Mouse (Mus musculus) 3134 (cell line): ENCODE data around the gene B3gnt6.

Experiments used
- DNase-seq: peaks from one replicate; pipeline ENCODE4 v3.0.0-alpha.2; 2011; ENCODE audit warnings: low spot score; ENCODE audit not compliant: insufficient read length; ENCODE audit errors: extremely low read depth

B3gnt6 gene

DNA sequence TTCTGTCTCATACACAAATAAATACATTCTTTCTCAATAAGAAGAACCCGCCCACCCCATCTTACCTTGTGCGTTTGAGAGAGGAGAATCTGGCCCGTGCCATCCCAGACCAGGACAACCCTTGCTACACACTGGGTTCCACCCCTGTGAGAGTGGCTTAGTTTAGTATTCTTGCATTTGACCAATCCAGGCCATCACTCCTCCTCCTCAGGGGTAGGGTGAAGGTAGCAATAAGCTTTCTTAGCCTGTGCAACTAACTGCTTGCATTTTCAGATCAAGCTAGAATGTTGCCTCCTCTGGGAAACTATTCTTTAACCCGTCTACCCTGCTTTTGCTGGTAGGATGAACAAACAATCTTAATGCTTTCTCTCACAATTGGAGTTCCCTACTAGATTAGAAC, at the start of gene B3gnt6:
TSS of gene B3gnt6 (minus strand) at position 101 of the 400 bp plus-strand sequence.
- no peak for DNase-seq

GRCm38 (mm10) chr7:98236686-98237359, 37.5 kb upstream of the B3gnt6 start:
- no peak for DNase-seq

DNA sequence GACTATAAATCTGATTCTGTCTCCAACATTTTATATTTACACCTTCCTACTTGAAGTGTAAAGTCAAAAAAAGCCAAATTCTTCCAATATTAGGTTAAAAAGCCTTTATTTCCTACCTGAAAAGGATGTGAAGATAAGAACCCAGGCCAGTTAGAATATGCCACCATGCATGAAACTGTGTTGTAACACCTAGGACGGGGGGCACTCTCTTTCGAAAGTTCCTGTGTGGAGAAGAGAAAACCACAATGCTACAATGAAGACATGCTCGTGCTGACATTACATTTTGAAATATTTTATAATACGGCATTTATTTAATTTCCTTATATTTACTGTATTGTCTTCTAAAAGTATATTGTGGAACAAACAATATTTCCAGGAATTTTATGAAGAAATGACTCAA, 24.5 kb upstream of the B3gnt6 start:
- no peak for DNase-seq

DNA sequence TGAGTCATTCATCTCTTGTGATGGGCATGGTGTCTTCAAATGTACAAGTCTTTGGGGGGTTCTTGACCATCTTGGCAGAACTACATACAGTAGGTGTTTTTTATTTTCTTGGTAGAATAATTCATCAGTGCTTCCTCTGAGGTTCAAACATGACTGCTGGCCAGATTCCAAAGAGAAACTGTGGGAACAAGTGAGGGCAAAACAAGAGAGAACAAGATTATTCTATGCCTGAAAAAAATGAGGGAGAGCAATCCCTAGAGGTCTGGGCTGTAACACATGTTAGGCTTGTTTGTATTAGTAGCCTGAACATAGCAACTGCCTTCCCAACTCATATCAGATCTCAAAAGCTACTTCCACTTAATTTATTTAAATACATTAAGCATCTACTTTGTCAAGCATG, 17.4 kb upstream of the B3gnt6 start:
- no peak for DNase-seq

DNA sequence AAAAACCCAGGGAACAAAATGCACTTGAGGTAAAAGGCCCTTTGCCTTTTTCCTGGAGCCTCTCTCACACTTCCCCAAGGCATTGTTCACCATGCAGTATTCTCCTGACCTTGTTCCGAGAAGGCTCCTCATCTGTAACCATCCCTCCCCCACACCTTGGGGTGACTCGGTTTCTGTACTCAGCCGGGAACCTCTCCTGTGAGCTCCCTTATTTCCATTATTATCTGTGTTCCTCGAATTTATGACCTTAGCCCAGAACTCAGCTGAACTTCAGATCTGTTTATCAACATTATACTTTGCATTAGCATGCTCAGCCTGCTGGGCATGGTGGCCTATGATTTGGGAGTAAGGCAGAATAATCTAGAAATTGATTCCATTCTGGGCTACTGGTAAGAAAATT, 3.7 kb upstream of the B3gnt6 start:
- no peak for DNase-seq

DNA sequence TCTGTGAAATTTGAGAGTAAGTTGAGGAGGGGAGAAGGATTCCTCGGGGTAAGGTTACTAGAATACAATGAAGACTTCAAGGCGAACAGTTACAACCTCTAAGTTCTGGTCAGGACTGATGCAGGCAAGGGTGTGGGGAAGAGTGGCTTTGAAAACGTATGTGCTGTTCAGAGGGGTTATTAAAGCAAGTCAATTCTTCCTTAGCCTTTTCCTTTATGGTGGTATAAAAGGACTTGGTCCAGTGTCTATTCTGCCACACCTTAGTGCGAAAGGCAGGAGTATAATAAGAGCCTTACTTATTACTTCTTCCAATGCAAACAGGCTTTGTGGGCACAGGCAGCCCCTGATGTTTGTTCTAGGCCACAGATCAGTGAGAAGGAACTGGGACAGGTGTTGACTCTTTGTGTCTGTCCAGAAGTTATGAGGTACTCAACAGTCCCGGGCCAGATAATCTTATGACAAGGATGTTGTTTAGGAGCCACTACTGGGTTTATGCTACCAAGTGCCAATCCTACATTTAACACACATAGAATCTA, 2.3 kb upstream of the B3gnt6 start:
- no peak for DNase-seq

- no peak for DNase-seq
Measured at GRCm38 (mm10) chr7:98200396-98200795, 1.1 kb upstream of the B3gnt6 start.

DNA sequence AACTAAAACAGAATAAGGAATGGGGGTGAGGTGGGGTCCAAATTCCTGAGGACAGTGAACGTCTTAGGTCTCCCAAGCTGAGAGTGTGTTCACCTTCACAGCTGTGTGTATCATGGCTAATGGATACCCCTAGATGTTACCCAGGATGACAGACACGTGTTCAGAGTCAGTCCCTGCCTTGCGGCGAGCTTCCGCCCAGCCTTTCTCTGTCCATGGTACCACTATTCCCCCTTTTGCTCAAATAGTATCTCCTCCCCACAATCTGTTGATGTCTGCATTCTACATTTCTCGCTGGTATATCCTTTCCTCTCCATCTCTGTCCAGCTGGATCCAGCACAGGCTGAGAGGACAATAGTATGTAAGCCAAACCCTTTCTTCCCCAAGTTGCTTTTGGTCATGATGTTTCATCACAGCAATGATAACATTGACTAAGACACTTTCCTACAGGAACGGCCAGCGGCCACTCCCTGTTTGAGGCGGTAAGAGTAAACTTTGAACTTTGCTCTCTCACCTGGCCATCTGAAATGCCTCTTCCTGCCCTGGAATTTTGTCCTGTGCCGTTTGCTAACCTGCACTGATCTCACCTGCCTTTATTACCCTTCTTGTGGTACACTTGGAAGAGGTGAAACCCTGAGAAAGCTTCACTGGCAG, 4.0 kb downstream of the B3gnt6 start:
- no peak for DNase-seq

GRCm38 (mm10) chr7:98194026-98194792, 5.1 kb downstream of the B3gnt6 start:
- no peak for DNase-seq

DNA sequence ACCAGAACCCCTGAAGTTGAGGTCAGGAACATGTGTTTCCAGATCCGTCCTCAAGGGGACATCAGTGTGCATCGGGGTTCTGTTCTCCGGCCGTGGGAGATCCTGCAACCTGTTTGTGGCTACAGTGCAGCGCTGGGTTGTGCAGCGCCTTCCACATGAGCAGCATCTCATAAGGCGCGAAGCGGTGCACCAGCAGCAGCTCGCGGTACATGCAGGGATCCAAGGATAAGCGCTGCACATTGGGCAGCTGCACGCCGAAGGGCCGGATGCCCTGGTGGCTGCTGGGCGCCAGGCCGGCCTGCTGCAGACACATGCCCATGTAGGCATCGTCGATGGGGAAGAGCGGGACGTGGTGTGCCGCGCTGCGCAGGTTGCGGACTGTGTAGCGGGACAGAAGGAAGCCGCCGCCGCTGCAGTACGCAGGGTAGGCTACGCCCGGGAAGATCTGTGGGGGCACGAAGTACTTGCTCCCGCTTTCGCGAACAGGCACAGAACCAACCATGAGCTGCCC, 5.7 kb downstream of the B3gnt6 start:
- no peak for DNase-seq

GRCm38 (mm10) chr7:98191571-98192250, 7.6 kb downstream of the B3gnt6 start:
- peak; percentile 49 for DNase-seq

DNA sequence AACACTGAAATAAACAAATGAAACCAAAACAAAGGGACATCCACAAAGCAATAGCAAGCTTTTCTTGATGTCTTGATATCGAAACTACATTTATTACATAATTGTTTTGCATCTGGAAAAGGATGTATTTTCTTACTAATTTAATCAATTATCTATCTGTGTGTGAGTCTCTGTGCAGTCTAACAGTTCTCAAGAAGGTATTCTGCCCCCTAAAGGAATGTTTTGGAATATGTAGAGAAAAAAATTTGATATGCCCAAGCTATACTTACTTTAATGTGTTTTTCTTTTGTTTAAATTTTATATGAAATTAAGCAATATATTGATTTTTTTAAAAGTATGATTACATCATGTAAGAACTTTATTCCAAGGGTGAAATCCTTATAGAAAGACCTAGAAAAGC, 8.7 kb downstream of the B3gnt6 start:
- DNase-seq = no peak

- DNase-seq = no peak
Measured at GRCm38 (mm10) chr7:98189745-98190144, 9.5 kb downstream of the B3gnt6 start.

DNA sequence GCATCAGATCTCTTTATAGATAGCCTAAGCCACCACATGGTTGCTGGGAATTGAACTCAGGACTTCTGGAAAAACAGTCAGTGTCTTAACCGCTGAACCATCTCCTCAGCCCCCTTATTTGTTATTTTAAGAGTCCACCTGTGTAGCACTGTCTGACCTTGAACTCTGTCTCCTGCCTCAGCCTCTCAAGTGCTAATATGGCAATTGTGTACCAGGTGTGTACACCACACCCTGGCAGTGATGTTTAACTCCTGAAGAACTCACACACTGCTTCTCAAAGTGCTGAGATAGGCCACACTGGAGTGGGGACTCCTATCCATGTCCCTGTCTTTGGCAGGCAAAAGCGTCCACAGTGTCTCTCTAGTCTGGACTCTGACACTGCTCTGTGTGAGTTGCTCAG, 10.6 kb downstream of the B3gnt6 start:
- no peak for DNase-seq

DNA sequence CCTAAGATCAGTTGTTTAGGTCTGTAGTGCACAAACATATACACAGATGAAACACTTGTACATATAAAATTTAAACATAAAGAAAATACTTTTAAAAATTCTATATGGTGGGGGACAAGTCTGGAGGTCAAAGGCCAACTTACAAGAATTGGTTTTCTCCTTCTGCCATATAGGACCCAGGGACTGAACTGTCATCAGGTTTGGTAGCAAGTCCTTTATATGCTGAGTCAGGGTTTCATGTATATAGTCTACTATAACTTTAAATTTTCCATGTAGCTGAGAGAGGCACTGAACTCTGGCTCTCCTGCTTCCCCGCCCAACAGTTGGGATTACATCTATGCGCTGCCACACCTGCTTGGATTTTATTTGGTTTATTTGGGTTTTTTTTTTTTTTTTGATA, 11.0 kb downstream of the B3gnt6 start:
- no peak for DNase-seq

DNA sequence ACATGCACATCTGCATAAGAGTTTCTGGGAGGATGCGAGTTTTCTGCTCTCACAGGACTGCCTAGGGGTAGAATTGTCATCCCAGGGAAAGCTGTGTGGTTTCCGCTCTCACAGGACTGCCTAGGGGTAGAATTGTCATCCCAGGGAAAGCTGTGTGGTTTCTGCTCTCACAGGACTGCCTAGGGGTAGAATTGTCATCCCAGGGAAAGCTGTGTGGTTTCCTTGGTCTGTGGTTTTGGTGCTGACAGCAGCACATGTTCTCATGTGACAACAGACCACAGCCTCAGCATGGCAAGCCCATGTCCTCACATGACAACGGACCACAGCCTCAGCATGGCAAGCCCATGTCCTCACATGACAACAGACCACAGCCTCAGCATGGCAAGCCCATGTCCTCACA, 11.9 kb downstream of the B3gnt6 start:
- peak; percentile 33 for DNase-seq

- no peak for DNase-seq
Measured at GRCm38 (mm10) chr7:98186637-98187036, 12.6 kb downstream of the B3gnt6 start.

- DNase-seq = no peak
Measured at GRCm38 (mm10) chr7:98185326-98185725, 14.0 kb downstream of the B3gnt6 start.

DNA sequence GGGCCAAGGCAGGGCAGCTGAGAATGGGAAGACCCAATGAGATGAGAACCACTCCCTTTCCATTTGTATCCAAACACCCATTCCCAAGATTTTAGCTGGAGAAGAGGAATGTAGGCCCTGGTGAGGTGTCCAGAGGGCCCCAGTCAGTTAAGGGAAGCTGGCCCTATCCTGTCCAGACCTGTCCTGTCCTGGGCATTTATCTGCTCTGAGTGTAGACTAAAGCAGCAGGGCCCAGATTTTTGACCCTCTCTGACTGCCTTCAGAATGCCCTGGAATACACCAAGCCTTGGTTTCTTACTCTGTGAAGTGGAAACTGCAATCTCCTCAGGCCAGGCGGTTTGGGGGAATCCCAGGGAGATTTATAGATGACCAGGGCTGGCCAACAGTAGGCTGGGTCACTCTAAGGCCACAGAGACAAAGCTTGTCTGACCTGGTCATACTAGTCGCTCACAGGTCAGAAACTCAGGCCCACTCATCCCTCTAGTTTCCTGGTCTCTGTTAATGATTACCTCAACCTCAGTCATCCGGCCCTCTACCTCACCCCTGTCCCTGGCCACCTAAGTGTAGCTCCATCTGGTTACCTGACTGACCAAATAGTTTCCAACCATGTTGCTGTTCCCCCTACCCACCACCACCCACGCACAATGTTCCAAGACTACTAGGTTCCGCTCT, 20.6 kb downstream of the B3gnt6 start:
- DNase-seq = no peak

- peak; percentile 83 for DNase-seq
Measured at GRCm38 (mm10) chr7:98177929-98178559, 21.2 kb downstream of the B3gnt6 start, which contains the start of gene Capn5. Capn5 (minus strand) TSS chr7:98178274.
